Mouse (Mus musculus) lung, embryonic 14.5 days (tissue): ENCODE data around the gene Hoxb5. TPM values are rescaled to one million over a fixed set of nuclear protein-coding genes. Genes with fewer than 3 reads are reported as not detected.

Experiments
- ATAC-seq: fragments of 200-750 bp; cut with Nextera tagmentation; 2 replicates; pipeline ENCODE4 v1.8.0; 2017; ENCODE audit warnings: mild to moderate bottlenecking, moderate TSS enrichment, moderate library complexity; ENCODE audit not compliant: insufficient read depth
- DNase-seq: peaks from one replicate; pipeline ENCODE4 v3.0.0-alpha.2; 2015
- H3K27ac ChIP-seq: fragments of 300-500 bp; sonication (generic); 2 replicates; pipeline ENCODE4 v1.5.1; 2014; ENCODE audit warnings: low read depth, mild to moderate bottlenecking, moderate library complexity
- H3K27me3 ChIP-seq: fragments of 300-500 bp; sonication (generic); 2 replicates; pipeline ENCODE4 v1.6.1; 2014; ENCODE audit warnings: low read length, control low read depth; ENCODE audit not compliant: insufficient read depth
- H3K36me3 ChIP-seq: fragments of 300-500 bp; sonication (generic); 2 replicates; pipeline ENCODE4 v1.6.1; 2014; ENCODE audit warnings: control low read depth; ENCODE audit not compliant: insufficient read depth
- H3K4me1 ChIP-seq: fragments of 300-500 bp; sonication (generic); 2 replicates; pipeline ENCODE4 v1.6.1; 2014; ENCODE audit warnings: antibody characterized with exemption, control low read depth; ENCODE audit not compliant: insufficient read depth
- H3K4me2 ChIP-seq: fragments of 300-500 bp; sonication (generic); 2 replicates; pipeline ENCODE4 v1.6.1; 2014; ENCODE audit warnings: mild to moderate bottlenecking
- H3K4me3 ChIP-seq: fragments of 300-500 bp; sonication (generic); 2 replicates; pipeline ENCODE4 v1.5.1; 2014; ENCODE audit warnings: low read depth, low read length
- H3K9ac ChIP-seq: fragments of 300-500 bp; sonication (generic); 2 replicates; pipeline ENCODE4 v1.6.1; 2014
- H3K9me3 ChIP-seq: fragments of 300-500 bp; sonication (generic); 2 replicates; pipeline ENCODE4 v1.6.1; 2016; ENCODE audit warnings: low read depth, low read length, control low read depth
- CTCF ChIP-seq: IDR thresholded peaks from 2 replicates; pipeline ENCODE4 v1.5.1; 2016; ENCODE audit warnings: antibody characterized with exemption, low read depth
- WGBS: fragments of 180-500 bp; shearing (Covaris S2); extraction: QIAGEN DNeasy Blood & Tissue Kit; methylation state at CpG from one replicate; pipeline ENCODE4 v1.1.7; 2014; 5-methylcytosine and 5-hydroxymethylcytosine counted together
- polyA plus RNA-seq: library from polyadenylated mRNA; unstranded; fragments of >200 nt; fragmentation: Nextera tagmentation; extraction: Ambion mirVana; gene quantifications from 2 replicates; pipeline ENCODE4 v1.2.1, GENCODE M21; 2014

The Hoxb5 gene
- polyA plus RNA-seq, 1 experiment from 2014 or later, result 76.1 TPM

- DNase-seq (no peak), ATAC-seq (no peak)
- H3K9me3 ChIP-seq, result no peaks in the 10 kb centered on the region
- H3K27ac ChIP-seq, result peak overlapping the region; percentile 100
- WGBS, result 20% methylated on average over 5 of the region's 5 CpGs
- H3K4me3 ChIP-seq, result peak overlapping the region; percentile 72
- peak overlapping the region; percentile 84 for H3K4me2 ChIP-seq
- peaks cover 11% of the 10 kb centered on the region; the same call in 1 of the 2 replicates for H3K27me3 ChIP-seq
- TF ChIP-seq CTCF, result no peak
- H3K4me1 ChIP-seq, result peaks cover 12% of the 10 kb centered on the region
- peaks cover 14% of the 10 kb centered on the region for H3K36me3 ChIP-seq
- peak overlapping the region; percentile 99 for H3K9ac ChIP-seq
These were observed 24.6 kb downstream of the Hoxb5 start for GRCm38 (mm10) chr11:96327750-96328149.

- peak overlapping the region; percentile 84 for H3K4me2 ChIP-seq
- peaks cover 17% of the 10 kb centered on the region; the same call in 1 of the 2 replicates for H3K27me3 ChIP-seq
- no peaks in the 10 kb centered on the region for H3K9me3 ChIP-seq
- peak overlapping the region; percentile 72 for H3K4me3 ChIP-seq
- WGBS, result 8% methylated on average over 8 of the region's 8 CpGs
- H3K27ac ChIP-seq, result peak overlapping the region; percentile 100
- H3K36me3 ChIP-seq, result peaks cover 22% of the 10 kb centered on the region
- TF ChIP-seq CTCF, result no peak
- peaks cover 12% of the 10 kb centered on the region for H3K4me1 ChIP-seq
- ATAC-seq, result no peak
- H3K9ac ChIP-seq, result peak overlapping the region; percentile 99
- DNase-seq, result peak; percentile 77
These were observed 25.5 kb downstream of the Hoxb5 start for GRCm38 (mm10) chr11:96328605-96329004.

- Histone ChIP-seq H3K4me1 (peaks cover 21% of the 10 kb centered on the region), H3K27ac (peak overlapping the region; percentile 100), H3K9ac (peak overlapping the region; percentile 97), H3K4me2 (peak overlapping the region; percentile 84), H3K4me3 (peak overlapping the region; percentile 64), H3K36me3 (peaks cover 42% of the 10 kb centered on the region), H3K9me3 (no peaks in the 10 kb centered on the region), H3K27me3 (peaks cover 25% of the 10 kb centered on the region)
- no peak for TF ChIP-seq CTCF
- ATAC-seq (0 out of 2 replicates have a peak, but pooled peaks have one; percentile 21), DNase-seq (peak; percentile 78)
- WGBS, result 4% methylated on average over 8 of the region's 8 CpGs
These were observed 29.0 kb downstream of the Hoxb5 start for GRCm38 (mm10) chr11:96332105-96332504.

GRCm38 (mm10) chr11:96332618-96333032 is 29.5 kb downstream of the Hoxb5 start:
- WGBS, result under 1% methylated on average over 35 of the region's 35 CpGs
- Histone ChIP-seq H3K9ac (peak overlapping the region; percentile 97), H3K4me3 (peak overlapping the region; percentile 64), H3K4me1 (peaks cover 21% of the 10 kb centered on the region), H3K27me3 (peaks cover 25% of the 10 kb centered on the region), H3K36me3 (peaks cover 47% of the 10 kb centered on the region), H3K4me2 (peak overlapping the region; percentile 84), H3K27ac (peak overlapping the region; percentile 100), H3K9me3 (no peaks in the 10 kb centered on the region)
- no peak for TF ChIP-seq CTCF
- ATAC-seq, result peak; percentile 65
- DNase-seq, result peak; percentile 79

GRCm38 (mm10) chr11:96333241-96334001 is 30.3 kb downstream of the Hoxb5 start:
- H3K9ac ChIP-seq, result peak overlapping the region; percentile 97
- peak overlapping the region; percentile 100 for H3K27ac ChIP-seq
- ATAC-seq (no peak), DNase-seq (peak; percentile 65)
- peak overlapping the region; percentile 84 for H3K4me2 ChIP-seq
- H3K4me3 ChIP-seq, result peak overlapping the region; percentile 64
- peaks cover 22% of the 10 kb centered on the region for H3K4me1 ChIP-seq
- peaks cover 28% of the 10 kb centered on the region for H3K27me3 ChIP-seq
- H3K9me3 ChIP-seq, result no peaks in the 10 kb centered on the region
- no peak for TF ChIP-seq CTCF
- H3K36me3 ChIP-seq, result peaks cover 53% of the 10 kb centered on the region
- 8% methylated on average over 17 of the region's 17 CpGs for WGBS

- WGBS, result 8% methylated on average over 2 of the region's 2 CpGs
- peaks cover 31% of the 10 kb centered on the region for H3K27me3 ChIP-seq
- H3K9me3 ChIP-seq, result no peaks in the 10 kb centered on the region
- ATAC-seq, result no peak
- peaks cover 28% of the 10 kb centered on the region for H3K4me1 ChIP-seq
- H3K4me3 ChIP-seq, result peak overlapping the region; percentile 64
- DNase-seq, result no peak
- H3K27ac ChIP-seq, result peak overlapping the region; percentile 100
- H3K36me3 ChIP-seq, result peaks cover 59% of the 10 kb centered on the region
- H3K9ac ChIP-seq, result peak overlapping the region; percentile 97
- TF ChIP-seq CTCF, result no peak
- peak overlapping the region; percentile 84 for H3K4me2 ChIP-seq
These were observed 30.8 kb downstream of the Hoxb5 start for GRCm38 (mm10) chr11:96334002-96334364.

GRCm38 (mm10) chr11:96334998-96335397 is 31.9 kb downstream of the Hoxb5 start:
- WGBS, result 25% methylated on average over 3 of the region's 3 CpGs
- Histone ChIP-seq H3K9ac (peak overlapping the region; percentile 97), H3K4me1 (peaks cover 28% of the 10 kb centered on the region), H3K36me3 (peaks cover 57% of the 10 kb centered on the region), H3K27ac (peak overlapping the region; percentile 100), H3K9me3 (no peaks in the 10 kb centered on the region), H3K27me3 (peaks cover 37% of the 10 kb centered on the region), H3K4me2 (peak overlapping the region; percentile 84), H3K4me3 (peak overlapping the region; percentile 64)
- DNase-seq, result no peak
- ATAC-seq, result no peak
- TF ChIP-seq CTCF, result no peak
